Mouse (Mus musculus) liver, embryonic 13.5 days (tissue): ENCODE data around the gene Dnal1. TPM values are rescaled to one million over a fixed set of nuclear protein-coding genes. Genes with fewer than 3 reads are reported as not detected.

ENCODE experiments used
- ATAC-seq: fragments of 200-750 bp; cut with Nextera tagmentation; 2 replicates; pipeline ENCODE4 v1.8.0; 2017; ENCODE audit warnings: low read depth, mild to moderate bottlenecking, moderate number of reproducible peaks, moderate library complexity
- DNase-seq: peaks from one replicate; pipeline ENCODE4 v3.0.0; 2022
- H3K27ac ChIP-seq: fragments of 300-500 bp; sonication (generic); 2 replicates; pipeline ENCODE4 v1.5.1; 2015; ENCODE audit warnings: moderate library complexity, mild to moderate bottlenecking, inconsistent platforms
- H3K27me3 ChIP-seq: fragments of 300-500 bp; sonication (generic); 2 replicates; pipeline ENCODE4 v1.6.1; 2015; ENCODE audit warnings: mild to moderate bottlenecking, inconsistent platforms
- H3K36me3 ChIP-seq: fragments of 300-500 bp; sonication (generic); 2 replicates; pipeline ENCODE4 v1.6.1; 2015; ENCODE audit warnings: mild to moderate bottlenecking, inconsistent platforms
- H3K4me1 ChIP-seq: fragments of 300-500 bp; sonication (generic); replicated peaks from 2 replicates; pipeline ENCODE4 v1.6.1; 2015; ENCODE audit warnings: inconsistent platforms
- H3K4me2 ChIP-seq: fragments of 300-500 bp; sonication (generic); 2 replicates; pipeline ENCODE4 v1.6.1; 2015; ENCODE audit warnings: inconsistent platforms, mild to moderate bottlenecking, moderate library complexity
- H3K4me3 ChIP-seq: fragments of 300-500 bp; sonication (generic); replicated peaks from 2 replicates; pipeline ENCODE4 v1.5.1; 2015; ENCODE audit warnings: mild to moderate bottlenecking, inconsistent platforms
- H3K9ac ChIP-seq: fragments of 300-500 bp; sonication (generic); 2 replicates; pipeline ENCODE4 v1.6.1; 2015; ENCODE audit warnings: mild to moderate bottlenecking, inconsistent platforms
- H3K9me3 ChIP-seq: fragments of 300-500 bp; sonication (generic); replicated peaks from 2 replicates; pipeline ENCODE4 v1.6.1; 2016; ENCODE audit warnings: inconsistent platforms
- WGBS: fragments of 180-500 bp; shearing (Covaris S2); methylation state at CpG from one replicate; pipeline ENCODE4 v1.1.7; 2015; ENCODE audit not compliant: insufficient replicate concordance; 5-methylcytosine and 5-hydroxymethylcytosine counted together
- polyA plus RNA-seq: library from polyadenylated mRNA; unstranded; fragments of >200 nt; fragmentation: Nextera tagmentation; extraction: Ambion mirVana; gene quantifications from 2 replicates; pipeline ENCODE4 v1.2.1, GENCODE M21; 2015

The Dnal1 gene
- polyA plus RNA-seq, 1 experiment from 2014 or later = 0.23 TPM

- H3K27me3 ChIP-seq = no peaks in the 10 kb centered on the region
- no peak for ATAC-seq
- H3K9me3 ChIP-seq = no peaks in the 10 kb centered on the region
- peak overlapping the region; percentile 99 for H3K9ac ChIP-seq
- no peak overlapping the region for H3K4me3 ChIP-seq
- DNase-seq = no peak
- H3K27ac ChIP-seq = peak overlapping the region; percentile 98
- H3K36me3 ChIP-seq = no peaks in the 10 kb centered on the region
- peak overlapping the region; percentile 98 for H3K4me2 ChIP-seq
- 36% methylated on average over 6 of the region's 6 CpGs for WGBS
- peaks cover 80% of the 10 kb centered on the region for H3K4me1 ChIP-seq
Observed at GRCm38 (mm10) chr12:84195195-84195594, 81.0 kb downstream of the Dnal1 start.

Other genes with a start within 250 kb of the Dnal1 start
- gene Numb, start 192.4 kb upstream of the Dnal1 start, polyA plus RNA-seq = 11.8 and 16.3 TPM in 2 replicates
- gene Riox1, start 163.8 kb upstream of the Dnal1 start, polyA plus RNA-seq = 9.3 and 9.8 TPM in 2 replicates
- gene Heatr4, start 129.5 kb upstream of the Dnal1 start, polyA plus RNA-seq = not detected in 2 replicates
- gene Acot2, start 126.5 kb upstream of the Dnal1 start, polyA plus RNA-seq = 14.7 and 16.1 TPM in 2 replicates
- 28.2 and 34.7 TPM in 2 replicates for gene Acot1, start 104.9 kb upstream of the Dnal1 start, polyA plus RNA-seq
- 6.7 and 7.9 TPM in 2 replicates for gene Acot4, start 76.0 kb upstream of the Dnal1 start, polyA plus RNA-seq
- gene Gm49366, start 75.4 kb upstream of the Dnal1 start, polyA plus RNA-seq = 0.46 TPM in 1 of 2 replicates, not detected in the other
- 4.2 and 4.7 TPM in 2 replicates for gene Acot3, start 62.2 kb upstream of the Dnal1 start, polyA plus RNA-seq
- not detected in 2 replicates for gene Acot5, start 45.0 kb upstream of the Dnal1 start, polyA plus RNA-seq
- 0.40 and 0.51 TPM in 2 replicates for gene Acot6, start 13.7 kb upstream of the Dnal1 start, polyA plus RNA-seq
- gene Pnma1, start 34.1 kb downstream of the Dnal1 start, polyA plus RNA-seq = 0.14 TPM in 1 of 2 replicates, not detected in the other
- 3.7 and 4.4 TPM in 2 replicates for gene Elmsan1, start 104.5 kb downstream of the Dnal1 start, polyA plus RNA-seq
- 29.3 and 36.5 TPM in 2 replicates for gene Ptgr2, start 170.9 kb downstream of the Dnal1 start, polyA plus RNA-seq
- 44.5 and 49.1 TPM in 2 replicates for gene Zfp410, start 202.5 kb downstream of the Dnal1 start, polyA plus RNA-seq
- 29.4 and 29.6 TPM in 2 replicates for gene Coq6, start 247.3 kb downstream of the Dnal1 start, polyA plus RNA-seq
- 1.4 and 1.5 TPM in 2 replicates for gene Fam161b, start 247.5 kb downstream of the Dnal1 start, polyA plus RNA-seq